Mouse (Mus musculus): ENCODE data around the gene Taco1. TPM values are rescaled to one million over a fixed set of nuclear protein-coding genes. Genes with fewer than 3 reads are reported as not detected.
"Not testable (repeated sequence)": the region's sequence is repeated elsewhere in the genome, so short reads cannot be mapped to it uniquely, and the experiment has no call there.

Gene Taco1
- 7.8 and 8.2 TPM in 2 replicates for polyA plus RNA-seq (2014; fragmentation: Nextera tagmentation; extraction: Ambion mirVana)

DNA sequence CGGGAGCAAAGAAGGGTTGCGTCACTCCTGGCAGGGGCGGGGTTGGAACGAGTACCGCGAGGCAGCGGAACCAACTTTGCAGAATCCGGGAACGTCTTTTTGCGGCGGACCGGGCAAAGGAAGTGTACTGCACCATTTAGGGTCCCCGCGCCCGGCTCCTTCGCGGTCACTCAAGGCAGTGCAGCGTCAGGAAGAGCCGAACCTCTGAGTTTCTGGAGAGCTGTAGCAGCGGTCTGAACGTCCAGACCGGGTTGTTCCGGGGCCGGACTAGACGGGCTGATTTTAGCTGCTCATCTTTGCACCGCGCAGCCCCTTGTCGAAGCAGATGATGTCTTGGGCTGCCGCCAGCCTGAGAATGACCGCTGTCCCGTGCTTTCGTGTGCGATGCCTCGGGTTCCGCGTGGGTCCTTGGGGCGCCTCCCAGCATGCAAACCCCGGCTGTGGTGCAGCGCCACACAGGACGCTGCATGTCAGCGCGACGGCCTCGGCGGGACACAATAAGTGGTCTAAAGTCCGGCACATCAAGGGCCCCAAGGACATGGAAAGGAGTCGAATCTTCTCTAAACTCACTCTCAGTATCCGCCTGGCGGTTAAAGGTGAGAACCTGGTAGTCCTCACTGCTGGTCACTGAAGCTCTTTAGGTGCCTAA is at the start of gene Taco1:
Gene Taco1, plus strand, starts transcription at position 139 of the 649 bp plus-strand sequence.
- Histone ChIP-seq H3K4me3 (ENCODE audit: low read depth, low read length) (peak within 1 kb of the TSS; percentile 74), H3K4me1 (ENCODE audit: control insufficient read depth, insufficient read depth, low read length) (0 out of 2 replicates have a peak, but pooled peaks cover 8% of the 10 kb centered on the region), H3K27ac (replicated peaks; ENCODE audit: low read depth, low read length) (peak within 1 kb of the TSS; percentile 80), H3K9me3 (ENCODE audit: control insufficient read depth, low read length) (no peaks in the 10 kb centered on the region), H3K4me2 (ENCODE audit: low read depth, low read length) (peak within 1 kb of the TSS; percentile 92), H3K27me3 (replicated peaks; ENCODE audit: control insufficient read depth, insufficient read depth, low read length) (no peaks in the 10 kb centered on the region), H3K36me3 (ENCODE audit: control insufficient read depth, insufficient read depth, low read length) (no peaks in the 10 kb centered on the region), H3K9ac (ENCODE audit: low read depth, low read length) (peak within 1 kb of the TSS; percentile 81)
- WGBS: under 1% methylated on average over 46 of the region's 49 CpGs
- DNase-seq (ENCODE audit: low spot score) (peak; percentile 97), ATAC-seq (ENCODE audit: low read depth) (peak; percentile 99)

GRCm38 (mm10) chr11:106016440-106016839 is 49.4 kb upstream of the Taco1 start:
- 78% methylated on average over 5 of the region's 5 CpGs for WGBS
- Histone ChIP-seq H3K27me3 (replicated peaks; ENCODE audit: control insufficient read depth, insufficient read depth, low read length) (peaks cover 16% of the 10 kb centered on the region), H3K9me3 (ENCODE audit: control insufficient read depth, low read length) (no peaks in the 10 kb centered on the region), H3K4me3 (ENCODE audit: low read depth, low read length) (no peak overlapping the region), H3K4me2 (ENCODE audit: low read depth, low read length) (no peak overlapping the region), H3K36me3 (ENCODE audit: control insufficient read depth, insufficient read depth, low read length) (no peaks in the 10 kb centered on the region), H3K9ac (ENCODE audit: low read depth, low read length) (no peak overlapping the region), H3K4me1 (ENCODE audit: control insufficient read depth, insufficient read depth, low read length) (peaks cover 23% of the 10 kb centered on the region), H3K27ac (replicated peaks; ENCODE audit: low read depth, low read length) (no peak overlapping the region)
- DNase-seq (ENCODE audit: low spot score): no peak
- ATAC-seq (ENCODE audit: low read depth): no peak

DNA sequence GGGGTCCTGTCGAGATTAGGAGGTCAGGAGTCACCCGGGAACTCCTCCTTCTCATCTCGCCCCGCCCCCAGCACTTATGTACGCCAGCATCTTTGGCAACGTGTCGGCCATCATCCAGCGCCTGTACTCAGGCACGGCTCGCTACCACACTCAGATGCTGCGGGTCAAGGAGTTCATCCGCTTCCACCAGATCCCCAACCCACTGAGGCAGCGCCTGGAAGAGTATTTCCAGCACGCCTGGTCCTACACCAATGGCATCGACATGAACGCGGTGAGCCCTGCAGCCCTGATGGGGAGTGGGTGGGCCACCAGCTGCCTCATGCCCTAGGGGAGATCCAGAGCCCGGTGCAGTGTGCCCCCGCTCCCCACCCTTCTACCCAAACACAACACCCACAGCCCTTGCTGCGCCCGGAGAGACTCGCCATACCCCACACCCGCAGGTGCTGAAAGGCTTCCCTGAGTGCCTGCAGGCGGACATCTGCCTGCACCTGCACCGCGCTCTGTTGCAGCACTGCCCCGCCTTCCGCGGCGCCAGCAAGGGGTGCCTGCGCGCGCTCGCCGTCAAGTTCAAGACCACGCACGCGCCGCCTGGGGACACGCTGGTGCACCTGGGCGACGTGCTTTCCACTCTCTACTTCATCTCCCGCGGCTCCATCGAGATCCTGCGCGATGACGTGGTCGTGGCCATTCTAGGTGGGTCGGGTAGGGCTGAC is 45.7 kb upstream of the Taco1 start:
- peak overlapping the region; percentile 28 for H3K4me3 ChIP-seq (ENCODE audit: low read depth, low read length)
- WGBS: under 1% methylated on average over 42 of the region's 50 CpGs
- H3K9ac ChIP-seq (ENCODE audit: low read depth, low read length): peak overlapping the region; percentile 34; the same call in 1 of the 2 replicates
- H3K4me1 ChIP-seq (ENCODE audit: control insufficient read depth, insufficient read depth, low read length): peaks cover 9% of the 10 kb centered on the region; the same call in 1 of the 2 replicates
- peak overlapping the region; percentile 52 for H3K4me2 ChIP-seq (ENCODE audit: low read depth, low read length)
- H3K27me3 ChIP-seq (replicated peaks; ENCODE audit: control insufficient read depth, insufficient read depth, low read length): peaks cover 16% of the 10 kb centered on the region
- H3K9me3 ChIP-seq (ENCODE audit: control insufficient read depth, low read length): no peaks in the 10 kb centered on the region
- DNase-seq (ENCODE audit: low spot score) (peak; percentile 38), ATAC-seq (ENCODE audit: low read depth) (peak; percentile 61)
- no peak overlapping the region for H3K27ac ChIP-seq (replicated peaks; ENCODE audit: low read depth, low read length)
- H3K36me3 ChIP-seq (ENCODE audit: control insufficient read depth, insufficient read depth, low read length): no peaks in the 10 kb centered on the region

GRCm38 (mm10) chr11:106025774-106026173 is 40.1 kb upstream of the Taco1 start:
- peaks cover 3% of the 10 kb centered on the region for H3K27me3 ChIP-seq (replicated peaks; ENCODE audit: control insufficient read depth, insufficient read depth, low read length)
- no peaks in the 10 kb centered on the region for H3K4me1 ChIP-seq (ENCODE audit: control insufficient read depth, insufficient read depth, low read length)
- no peak overlapping the region for H3K9ac ChIP-seq (ENCODE audit: low read depth, low read length)
- no peaks in the 10 kb centered on the region for H3K36me3 ChIP-seq (ENCODE audit: control insufficient read depth, insufficient read depth, low read length)
- no peaks in the 10 kb centered on the region for H3K9me3 ChIP-seq (ENCODE audit: control insufficient read depth, low read length)
- ATAC-seq (ENCODE audit: low read depth): no peak
- no peak overlapping the region for H3K4me3 ChIP-seq (ENCODE audit: low read depth, low read length)
- no peak overlapping the region for H3K27ac ChIP-seq (replicated peaks; ENCODE audit: low read depth, low read length)
- no peak overlapping the region for H3K4me2 ChIP-seq (ENCODE audit: low read depth, low read length)
- DNase-seq (ENCODE audit: low spot score): no peak
- 84% methylated on average over 3 of the region's 3 CpGs for WGBS

GRCm38 (mm10) chr11:106026465-106027151 is 39.3 kb upstream of the Taco1 start:
- Histone ChIP-seq H3K36me3 (ENCODE audit: control insufficient read depth, insufficient read depth, low read length) (no peaks in the 10 kb centered on the region), H3K4me1 (ENCODE audit: control insufficient read depth, insufficient read depth, low read length) (no peaks in the 10 kb centered on the region), H3K9ac (ENCODE audit: low read depth, low read length) (no peak overlapping the region), H3K4me3 (ENCODE audit: low read depth, low read length) (no peak overlapping the region), H3K9me3 (ENCODE audit: control insufficient read depth, low read length) (no peaks in the 10 kb centered on the region), H3K27ac (replicated peaks; ENCODE audit: low read depth, low read length) (no peak overlapping the region), H3K27me3 (replicated peaks; ENCODE audit: control insufficient read depth, insufficient read depth, low read length) (no peaks in the 10 kb centered on the region), H3K4me2 (ENCODE audit: low read depth, low read length) (no peak overlapping the region)
- ATAC-seq (ENCODE audit: low read depth): peak; percentile 50; the same call in 1 of the 2 replicates
- 35% methylated on average over 11 of the region's 11 CpGs for WGBS
- DNase-seq (ENCODE audit: low spot score): peak; percentile 34

DNA sequence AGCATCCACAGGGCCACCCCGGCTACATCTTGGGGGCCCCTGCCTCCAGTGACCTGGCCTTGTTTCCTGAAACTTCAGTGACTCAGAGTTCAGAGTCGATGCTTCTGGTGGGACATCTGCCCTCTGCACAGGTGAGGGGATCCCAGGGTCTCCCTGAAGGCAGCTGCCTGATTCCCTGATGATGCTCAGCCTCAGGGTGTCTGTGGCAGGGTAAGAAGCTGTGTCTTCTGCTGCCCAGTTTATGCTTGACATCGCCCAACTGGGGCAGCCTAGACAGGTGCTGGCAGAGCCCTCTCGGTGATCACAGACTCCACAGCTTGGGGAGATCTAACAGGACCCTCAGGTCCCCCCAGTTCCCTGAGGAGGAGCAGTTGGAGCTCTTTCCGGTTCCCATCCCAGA is 38.3 kb upstream of the Taco1 start:
- Histone ChIP-seq H3K9me3 (ENCODE audit: control insufficient read depth, low read length) (no peaks in the 10 kb centered on the region), H3K4me3 (ENCODE audit: low read depth, low read length) (no peak overlapping the region), H3K27me3 (replicated peaks; ENCODE audit: control insufficient read depth, insufficient read depth, low read length) (no peaks in the 10 kb centered on the region), H3K27ac (replicated peaks; ENCODE audit: low read depth, low read length) (no peak overlapping the region), H3K9ac (ENCODE audit: low read depth, low read length) (no peak overlapping the region), H3K4me2 (ENCODE audit: low read depth, low read length) (no peak overlapping the region), H3K36me3 (ENCODE audit: control insufficient read depth, insufficient read depth, low read length) (no peaks in the 10 kb centered on the region), H3K4me1 (ENCODE audit: control insufficient read depth, insufficient read depth, low read length) (no peaks in the 10 kb centered on the region)
- 96% methylated on average over 5 of the region's 5 CpGs for WGBS
- no peak for ATAC-seq (ENCODE audit: low read depth)
- no peak for DNase-seq (ENCODE audit: low spot score)

- not testable (repeated sequence) for DNase-seq (ENCODE audit: low spot score); H3K27ac ChIP-seq (replicated peaks; ENCODE audit: low read depth, low read length); H3K27me3 ChIP-seq (replicated peaks; ENCODE audit: control insufficient read depth, insufficient read depth, low read length); H3K9me3 ChIP-seq (ENCODE audit: control insufficient read depth, low read length); H3K36me3 ChIP-seq (ENCODE audit: control insufficient read depth, insufficient read depth, low read length); H3K4me1 ChIP-seq (ENCODE audit: control insufficient read depth, insufficient read depth, low read length); ATAC-seq (ENCODE audit: low read depth); H3K4me2 ChIP-seq (ENCODE audit: low read depth, low read length)
- Histone ChIP-seq H3K4me3 (ENCODE audit: low read depth, low read length) (peak overlapping the region; percentile 32), H3K9ac (ENCODE audit: low read depth, low read length) (peak overlapping the region; percentile 28; the same call in 1 of the 2 replicates)
- 43% methylated on average over 4 of the region's 25 CpGs for WGBS
Measured at GRCm38 (mm10) chr11:106032074-106032473, 33.8 kb upstream of the Taco1 start.

DNA sequence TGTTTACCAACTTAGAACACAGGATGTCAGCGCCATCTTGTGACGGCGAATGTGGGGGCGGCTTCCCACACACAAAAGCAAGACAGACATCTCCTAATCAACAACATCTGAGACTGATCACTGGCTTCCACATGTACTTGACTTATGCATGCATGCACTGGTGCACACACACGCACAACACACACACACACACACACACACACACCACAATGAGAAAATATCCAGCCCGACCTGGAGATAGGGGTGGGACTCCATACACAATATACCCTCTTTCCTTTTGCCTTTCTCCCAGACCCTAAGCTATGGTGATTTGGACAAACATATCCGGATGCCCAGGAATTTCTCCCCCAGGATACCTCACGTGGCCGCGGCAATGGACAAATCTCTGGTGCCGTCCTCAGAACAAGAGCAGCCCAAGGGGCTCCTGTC is 32.4 kb upstream of the Taco1 start:
- no peaks in the 10 kb centered on the region for H3K9me3 ChIP-seq (ENCODE audit: control insufficient read depth, low read length)
- H3K27ac ChIP-seq (replicated peaks; ENCODE audit: low read depth, low read length): peak overlapping the region; percentile 82
- peak; percentile 27; the same call in 1 of the 2 replicates for ATAC-seq (ENCODE audit: low read depth)
- peak; percentile 83 for DNase-seq (ENCODE audit: low spot score)
- 43% methylated on average over 11 of the region's 11 CpGs for WGBS
- H3K4me3 ChIP-seq (ENCODE audit: low read depth, low read length): peak overlapping the region; percentile 7; the same call in 1 of the 2 replicates
- H3K9ac ChIP-seq (ENCODE audit: low read depth, low read length): peak overlapping the region; percentile 9; the same call in 1 of the 2 replicates
- no peaks in the 10 kb centered on the region for H3K27me3 ChIP-seq (replicated peaks; ENCODE audit: control insufficient read depth, insufficient read depth, low read length)
- no peaks in the 10 kb centered on the region for H3K36me3 ChIP-seq (ENCODE audit: control insufficient read depth, insufficient read depth, low read length)
- peaks cover 11% of the 10 kb centered on the region for H3K4me1 ChIP-seq (ENCODE audit: control insufficient read depth, insufficient read depth, low read length)
- H3K4me2 ChIP-seq (ENCODE audit: low read depth, low read length): peak overlapping the region; percentile 45

All from embryonic facial prominence, embryonic 14.5 days (tissue).